Mouse (Mus musculus) urinary bladder, adult 2 months (tissue): ENCODE results near the gene Klhl6. TPM values are rescaled to one million over a fixed set of nuclear protein-coding genes. Genes with fewer than 3 reads are reported as not detected.

ENCODE experiments used
- polyA plus RNA-seq: library from polyadenylated mRNA; depleted of rRNA; stranded (reverse); fragments of >200 nt; gene quantifications from 2 replicates; pipeline ENCODE4 v1.2.3, GENCODE M21; 2012; rRNA removed

Gene Klhl6
- polyA plus RNA-seq, 1 experiment = 3.5 TPM

Other genes starting within 250 kb of the Klhl6 start
- gene B3gnt5, start 222.8 kb downstream of the Klhl6 start, polyA plus RNA-seq = 2.5 and 3.2 TPM in 2 replicates
- 31.8 and 39.7 TPM in 2 replicates for gene Klhl24, start 114.5 kb upstream of the Klhl6 start, polyA plus RNA-seq
- gene Yeats2, start 158.0 kb upstream of the Klhl6 start, polyA plus RNA-seq = 24.2 and 25.0 TPM in 2 replicates